ENCODE assay signal across 9 mouse cellular contexts in genomic region chr11:107014597-107015309, GRCm38 (mm10). TPM values are rescaled to one million over a fixed set of nuclear protein-coding genes. Genes with fewer than 3 reads are reported as not detected.
DNase-seq lines count a peak whose midpoint lies in the region; ATAC-seq and TF ChIP-seq lines count a peak whose summit lies in the region.
"Had no signal": no experiment of that assay in that cellular context is flagged by ENCODE, and none has a peak within 500 bp of the region (broad histone marks: within the 10 kb centered on the region; RNA-seq: fewer than 3 reads in every experiment).

No protein-coding gene starts in this region.

- in situ Hi-C loops in CH12.LX (cut with MboI; ENCODE audit: low pct_ligation_motif_present, low pct_unique_long_range_greater_than_20kb, low sequenced_read_pairs), result no loop called here

- DNase-seq in CH12.LX (ENCODE audit: extremely low read depth), result peak; percentile 72
- peak; percentile 70 for DNase-seq in lung, postnatal 10 days
- no peak for DNase-seq in ovary, adult 18-20 months (ENCODE audit: low spot score)
- DNase-seq in hindbrain, embryonic 14.5 days (ENCODE audit: low spot score), result no peak
- DNase-seq in frontal cortex, postnatal 25 days (ENCODE audit: low spot score in 2 of 2), result no peak

- no peak for TF ChIP-seq EP300 in CH12.LX (IDR thresholded peaks at IDR 0.05; ENCODE audit: low read length)

- H3K9ac ChIP-seq in CH12.LX (ENCODE audit: insufficient read depth, low read depth), result no peak overlapping the region
- H3K9ac ChIP-seq in heart, embryonic 13.5 days, result peak overlapping the region; percentile 37; the same call in 1 of the 2 replicates
- H3K9ac ChIP-seq in hindbrain, embryonic 14.5 days, result no peak overlapping the region
- H3K9ac ChIP-seq: neural tube, embryonic 13.5 days had no signal

- H3K9me3 ChIP-seq in erythroblast, embryonic 14.5 days (ENCODE audit: control insufficient read depth, low read length), result peaks cover 7% of the 10 kb centered on the region
- H3K9me3 ChIP-seq in CH12.LX (replicated peaks; ENCODE audit: low read length), result peaks cover 3% of the 10 kb centered on the region
- H3K9me3 ChIP-seq in heart, embryonic 13.5 days, result peaks cover 3% of the 10 kb centered on the region; the same call in 1 of the 2 replicates
- no peaks in the 10 kb centered on the region for H3K9me3 ChIP-seq in hindbrain, embryonic 14.5 days (ENCODE audit: control insufficient read depth, low read length)
- H3K9me3 ChIP-seq: neural tube, embryonic 13.5 days had no signal

- WGBS in heart, embryonic 13.5 days, result 33% methylated on average over 14 of the region's 14 CpGs
- 49% methylated on average over 14 of the region's 14 CpGs for WGBS in hindbrain, embryonic 14.5 days

- no peak for ATAC-seq in erythroblast, adult 5-6 weeks (replicated peaks; ENCODE audit: low FRiP score, poor library complexity, severe bottlenecking)
- no peak for ATAC-seq in heart, embryonic 13.5 days (ENCODE audit: extremely low read depth, insufficient number of reproducible peaks, low FRiP score, low TSS enrichment)
- no peak for ATAC-seq in hindbrain, embryonic 14.5 days (ENCODE audit: low FRiP score)

- no peaks in the 10 kb centered on the region for H3K27me3 ChIP-seq in erythroblast, embryonic 14.5 days (ENCODE audit: control insufficient read depth)
- H3K27me3 ChIP-seq in CH12.LX (replicated peaks), result no peaks in the 10 kb centered on the region
- no peaks in the 10 kb centered on the region for H3K27me3 ChIP-seq in heart, embryonic 13.5 days (replicated peaks)
- no peaks in the 10 kb centered on the region for H3K27me3 ChIP-seq in hindbrain, embryonic 14.5 days (ENCODE audit: control insufficient read depth, insufficient read depth, low read length)
- H3K27me3 ChIP-seq: neural tube, embryonic 13.5 days had no signal

- H3K4me2 ChIP-seq in CH12.LX (ENCODE audit: insufficient read depth, low read depth, poor library complexity, severe bottlenecking), result peak overlapping the region; percentile 22
- peak overlapping the region; percentile 41 for H3K4me2 ChIP-seq in heart, embryonic 13.5 days
- H3K4me2 ChIP-seq in hindbrain, embryonic 14.5 days (replicated peaks), result no peak overlapping the region
- H3K4me2 ChIP-seq: neural tube, embryonic 13.5 days had no signal

- no peak; the same call in 1 of the 2 replicates for TF ChIP-seq RAD21 in CH12.LX (IDR thresholded peaks at IDR 0.05; ENCODE audit: low read depth, low read length)

- no peaks in the 10 kb centered on the region for H3K36me3 ChIP-seq in erythroblast, embryonic 14.5 days (ENCODE audit: control insufficient read depth)
- no peaks in the 10 kb centered on the region for H3K36me3 ChIP-seq in CH12.LX (replicated peaks in 1 of 2; ENCODE audit: control insufficient read depth in 1 of 2, insufficient read depth in 1 of 2, low read length in 1 of 2)
- no peaks in the 10 kb centered on the region for H3K36me3 ChIP-seq in heart, embryonic 13.5 days
- no peaks in the 10 kb centered on the region for H3K36me3 ChIP-seq in hindbrain, embryonic 14.5 days (replicated peaks; ENCODE audit: control insufficient read depth, insufficient read depth)
- H3K36me3 ChIP-seq: neural tube, embryonic 13.5 days had no signal

- peak overlapping the region; percentile 25 for H3K4me3 ChIP-seq in erythroblast, embryonic 14.5 days (replicated peaks)
- H3K4me3 ChIP-seq in CH12.LX (replicated peaks in 1 of 3; ENCODE audit: low read depth in 2 of 3, low read length in 2 of 3, poor library complexity in 1 of 3), result no peak overlapping the region
- H3K4me3 ChIP-seq in heart, embryonic 13.5 days, result peak overlapping the region; percentile 26; the same call in 1 of the 2 replicates
- no peak overlapping the region for H3K4me3 ChIP-seq in hindbrain, embryonic 14.5 days (replicated peaks; ENCODE audit: low read length)
- H3K4me3 ChIP-seq: neural tube, embryonic 13.5 days had no signal

- no peak overlapping the region for H3K27ac ChIP-seq in CH12.LX (ENCODE audit: insufficient read depth, low read depth)
- H3K27ac ChIP-seq in heart, embryonic 13.5 days (replicated peaks), result no peak overlapping the region
- no peak overlapping the region for H3K27ac ChIP-seq in hindbrain, embryonic 14.5 days
- H3K27ac ChIP-seq: neural tube, embryonic 13.5 days had no signal

- no peaks in the 10 kb centered on the region for H3K79me2 ChIP-seq in CH12.LX (replicated peaks; ENCODE audit: control insufficient read depth, extremely low read depth, insufficient read depth, poor library complexity, severe bottlenecking)

- peak; percentile 28 to 69; a peak in 3 of 4 replicates for TF ChIP-seq CTCF in CH12.LX (conservative IDR thresholded peaks at IDR 0.05 in 1 of 2, IDR thresholded peaks at IDR 0.05 in 1 of 2; ENCODE audit: low read depth in 2 of 2, low read length in 2 of 2)

- H3K4me1 ChIP-seq in erythroblast, embryonic 14.5 days (ENCODE audit: control insufficient read depth), result peaks cover 34% of the 10 kb centered on the region
- H3K4me1 ChIP-seq in CH12.LX (ENCODE audit: control insufficient read depth in 1 of 2, insufficient read depth in 2 of 2), result peaks cover 8 to 14% of the 10 kb centered on the region in 2 experiments; a peak in 3 of 4 replicates
- peaks cover 9% of the 10 kb centered on the region for H3K4me1 ChIP-seq in heart, embryonic 13.5 days
- peaks cover 6% of the 10 kb centered on the region for H3K4me1 ChIP-seq in hindbrain, embryonic 14.5 days (replicated peaks; ENCODE audit: control insufficient read depth, insufficient read depth, low read length)

- dilution Hi-C loops in CH12.LX (cut with MboI; ENCODE audit: extremely low pct_ligation_motif_present, extremely low pct_unique_long_range_greater_than_20kb, low sequenced_read_pairs), result no loop called here

- TF ChIP-seq POLR2A in CH12.LX (IDR thresholded peaks at IDR 0.05; ENCODE audit: low read depth, low read length), result no peak

TF ChIP-seq in CH12.LX, 34 proteins besides CTCF, POLR2A, EP300 and RAD21:
- TF ChIP-seq IRF4 (IDR thresholded peaks at IDR 0.05; ENCODE audit: low read depth, low read length) (no peak), USF1 (IDR thresholded peaks at IDR 0.05; ENCODE audit: low read depth, low read length) (no peak), ELF1 (IDR thresholded peaks at IDR 0.05; ENCODE audit: low read depth, low read length) (peak; percentile 41; the same call in 1 of the 2 replicates), MAX (IDR thresholded peaks at IDR 0.05; ENCODE audit: low read length) (no peak), KAT2A (IDR thresholded peaks at IDR 0.05; ENCODE audit: insufficient replicate concordance, low read length) (no peak), CHD1 (IDR thresholded peaks at IDR 0.05; ENCODE audit: low read depth, low read length) (no peak)

RNA-seq across cellular contexts. Expression of gene 1810010H24Rik, which starts 10.7 kb away (rescaled TPM):
- polyA plus RNA-seq in erythroblast, embryonic 14.5 days (2012), result not detected in 2 replicates
- total RNA-seq in erythroblast, adult 5-6 weeks (2015; ENCODE audit: low replicate concordance), result 1.3 TPM in 1 of 2 replicates, not detected in the other
- not detected in 2 replicates for total RNA-seq in erythroblast, adult 5-6 weeks (2017; ENCODE audit: low replicate concordance)
- total RNA-seq in CH12.LX (2012; rRNA removed) (0.29 and 1.1 TPM in 2 replicates), CH12.LX (2014; rRNA removed) (0.82 and 1.7 TPM in 2 replicates)
- 0.53 and 0.83 TPM in 2 replicates for polyA plus RNA-seq in CH12.LX (2012; ENCODE audit: insufficient read length, low read depth)
- 1.9 and 2.0 TPM in 2 replicates for polyA plus RNA-seq in heart, embryonic 13.5 days (2015; fragmentation: Nextera tagmentation; extraction: Ambion mirVana)
- polyA plus RNA-seq in hindbrain, embryonic 14.5 days (2014; fragmentation: Nextera tagmentation; extraction: Ambion mirVana), result 7.1 and 7.8 TPM in 2 replicates

RNA-seq across cellular contexts. Expression of gene Kpna2, which starts 15.4 kb away (rescaled TPM):
- 0.83 and 1.5 TPM in 2 replicates for polyA plus RNA-seq in erythroblast, embryonic 14.5 days (2012)
- total RNA-seq in erythroblast, adult 5-6 weeks (2015; ENCODE audit: low replicate concordance), result 125 and 127 TPM in 2 replicates
- total RNA-seq in erythroblast, adult 5-6 weeks (2017; ENCODE audit: low replicate concordance), result 63.3 and 88.5 TPM in 2 replicates
- total RNA-seq in CH12.LX (2012; rRNA removed), result 327 and 495 TPM in 2 replicates
- total RNA-seq in CH12.LX (2014; rRNA removed), result 734 and 759 TPM in 2 replicates
- 536 and 582 TPM in 2 replicates for polyA plus RNA-seq in CH12.LX (2012; ENCODE audit: insufficient read length, low read depth)
- 281 and 299 TPM in 2 replicates for polyA plus RNA-seq in heart, embryonic 13.5 days (2015; fragmentation: Nextera tagmentation; extraction: Ambion mirVana)
- polyA plus RNA-seq in hindbrain, embryonic 14.5 days (2014; fragmentation: Nextera tagmentation; extraction: Ambion mirVana), result 150 and 177 TPM in 2 replicates

Comparison
In these comparisons a context has a peak if more than half of its experiments do, and no peak if none do; other contexts are left out.
1. H3K4me3 ChIP-seq: peak in erythroblast, embryonic 14.5 days (single experiment) and heart, embryonic 13.5 days (single experiment); none in CH12.LX (0 of 3) and hindbrain, embryonic 14.5 days (single experiment).
2. DNase-seq: peak in CH12.LX (single experiment) and lung, postnatal 10 days (single experiment); none in ovary, adult 18-20 months (single experiment), hindbrain, embryonic 14.5 days (single experiment) and frontal cortex, postnatal 25 days (0 of 2).
3. RNA of gene Kpna2, which starts 15.4 kb away (polyA plus RNA-seq): 536 to 582 TPM in CH12.LX, 281 to 299 TPM in heart, embryonic 13.5 days and 150 to 177 TPM in hindbrain, embryonic 14.5 days; 0.83 to 1.5 TPM in erythroblast, embryonic 14.5 days; every median in the first group is over 10 times any median in the second.